Mouse (Mus musculus) MEL (cell line): ENCODE data around the gene Rbfox3. TPM values are rescaled to one million over a fixed set of nuclear protein-coding genes. Genes with fewer than 3 reads are reported as not detected.

Source experiments
- DNase-seq: peaks from one replicate; pipeline ENCODE4 v3.0.0; 2011; ENCODE audit warnings: low read depth, low spot score
- H3K27ac ChIP-seq: 2 replicates; pipeline ENCODE4 v1.5.1; 2012; ENCODE audit warnings: low read depth, mild to moderate bottlenecking, control low read depth, low read length, moderate library complexity; ENCODE audit not compliant: control insufficient read depth
- H3K27me3 ChIP-seq, 2 experiments: fragments of 150-350 bp in 1 of 2; sonication (generic) in 1 of 2; 2 replicates each; pipeline ENCODE4 v1.6.1; 2012; ENCODE audit warnings: low read length in 2 of 2, mild to moderate bottlenecking in 2 of 2, improper control_type of control experiment in 1 of 2, moderate library complexity in 1 of 2; ENCODE audit not compliant: insufficient read depth in 2 of 2, control insufficient read depth in 1 of 2
- H3K36me3 ChIP-seq, 2 experiments: 2 replicates each; pipeline ENCODE4 v1.6.1; 2012 to 2014; ENCODE audit warnings: low read length in 2 of 2, improper control_type of control experiment in 1 of 2, inconsistent platforms in 1 of 2, mild to moderate bottlenecking in 1 of 2; ENCODE audit not compliant: insufficient read depth in 2 of 2, control insufficient read depth in 1 of 2
- H3K4me1 ChIP-seq, 2 experiments: fragments of 150-350 bp in 1 of 2; sonication (generic) in 1 of 2; 2 replicates each; pipeline ENCODE4 v1.6.1; 2012; ENCODE audit warnings: low read length in 2 of 2, improper control_type of control experiment in 1 of 2, mild to moderate bottlenecking in 1 of 2; ENCODE audit not compliant: insufficient read depth in 2 of 2, control insufficient read depth in 1 of 2
- H3K4me3 ChIP-seq, 2 experiments: fragments of 150-350 bp in 1 of 2; sonication (generic) in 1 of 2; 2 replicates each; pipeline ENCODE4 v1.5.1; 2012; ENCODE audit warnings: low read depth in 2 of 2, low read length in 2 of 2, mild to moderate bottlenecking in 2 of 2, moderate library complexity in 2 of 2, control low read depth in 1 of 2, improper control_type of control experiment in 1 of 2; ENCODE audit not compliant: control insufficient read depth in 1 of 2, insufficient read depth in 1 of 2
- H3K79me2 ChIP-seq: 2 replicates; pipeline ENCODE4 v1.6.1; 2012; ENCODE audit warnings: mild to moderate bottlenecking, low read length, moderate library complexity; ENCODE audit not compliant: control insufficient read depth, poor library complexity, insufficient read depth
- H3K9ac ChIP-seq: 2 replicates; pipeline ENCODE4 v1.6.1; 2012; ENCODE audit warnings: low read depth, mild to moderate bottlenecking, control low read depth, low read length, moderate library complexity; ENCODE audit not compliant: control insufficient read depth, poor library complexity, severe bottlenecking
- H3K9me3 ChIP-seq: fragments of 150-350 bp; sonication (generic); replicated peaks from 2 replicates; pipeline ENCODE4 v1.6.1; 2012; ENCODE audit warnings: mild to moderate bottlenecking, low read length, improper control_type of control experiment, moderate library complexity; ENCODE audit not compliant: insufficient read depth
- E2F4 ChIP-seq: IDR thresholded peaks from 2 replicates; pipeline ENCODE4 v1.6.1; 2011; ENCODE audit warnings: low read depth, low read length, improper control_type of control experiment, borderline replicate concordance
- EP300 ChIP-seq, 2 experiments: IDR thresholded peaks; 2 replicates each; pipeline ENCODE4 v1.6.1; 2011; ENCODE audit warnings: improper control_type of control experiment in 2 of 2, low read length in 2 of 2, low read depth in 1 of 2, mild to moderate bottlenecking in 1 of 2
- ETS1 ChIP-seq: IDR thresholded peaks from 2 replicates; pipeline ENCODE4 v1.6.1; 2012; ENCODE audit warnings: low read depth, mild to moderate bottlenecking, inconsistent platforms, low read length, improper control_type of control experiment, moderate library complexity
- MAFK ChIP-seq: IDR thresholded peaks from 2 replicates; pipeline ENCODE4 v1.6.1; 2011; ENCODE audit warnings: low read depth, mild to moderate bottlenecking, low read length, improper control_type of control experiment, borderline replicate concordance
- MAZ ChIP-seq: IDR thresholded peaks from 2 replicates; pipeline ENCODE4 v1.6.1; 2012; ENCODE audit warnings: low read depth, mild to moderate bottlenecking, inconsistent platforms, low read length, improper control_type of control experiment
- MEF2A ChIP-seq: IDR thresholded peaks from 2 replicates; pipeline ENCODE4 v1.6.1; 2014; ENCODE audit warnings: low read depth, mild to moderate bottlenecking, inconsistent platforms, low read length, improper control_type of control experiment; ENCODE audit not compliant: poor library complexity, insufficient replicate concordance, severe bottlenecking; ENCODE audit errors: extremely low read depth
- MYC ChIP-seq: IDR thresholded peaks from 2 replicates; pipeline ENCODE4 v1.6.1; 2011; ENCODE audit warnings: low read depth, mild to moderate bottlenecking, low read length, improper control_type of control experiment, moderate library complexity
- NELFE ChIP-seq: IDR thresholded peaks from 2 replicates; pipeline ENCODE4 v1.6.1; 2011; ENCODE audit warnings: low read depth, low read length, improper control_type of control experiment
- POLR2A ChIP-seq, 2 experiments: IDR thresholded peaks; 2 replicates each; pipeline ENCODE4 v1.6.1; 2011 to 2012; ENCODE audit warnings: low read length in 2 of 2, mild to moderate bottlenecking in 2 of 2, control low read depth in 1 of 2, improper control_type of control experiment in 1 of 2, low read depth in 1 of 2, moderate library complexity in 1 of 2; ENCODE audit not compliant: control insufficient read depth in 1 of 2, insufficient read depth in 1 of 2, poor library complexity in 1 of 2
- POLR2AphosphoS2 ChIP-seq: IDR thresholded peaks from 2 replicates; pipeline ENCODE4 v1.6.1; 2011; ENCODE audit warnings: low read length, improper control_type of control experiment
- POLR2AphosphoS5 ChIP-seq: IDR thresholded peaks from 2 replicates; pipeline ENCODE4 v1.6.1; 2012; ENCODE audit warnings: low read depth, borderline replicate concordance, mild to moderate bottlenecking, inconsistent platforms, low read length, moderate library complexity, mixed read lengths
- SMC3 ChIP-seq: IDR thresholded peaks from 2 replicates; pipeline ENCODE4 v1.6.1; 2011; ENCODE audit warnings: low read depth, low read length, improper control_type of control experiment
- TAL1 ChIP-seq: IDR thresholded peaks from 2 replicates; pipeline ENCODE4 v1.6.1; 2012; ENCODE audit warnings: mild to moderate bottlenecking, inconsistent platforms, low read length, moderate library complexity, mixed read lengths
- TBP ChIP-seq: IDR thresholded peaks from 2 replicates; pipeline ENCODE4 v1.8.0; 2011; ENCODE audit warnings: low read depth, low read length, improper control_type of control experiment
- TCF12 ChIP-seq: IDR thresholded peaks from 2 replicates; pipeline ENCODE4 v1.6.1; 2014; ENCODE audit warnings: low read depth, mild to moderate bottlenecking, inconsistent platforms, low read length, improper control_type of control experiment, moderate library complexity
- UBTF ChIP-seq: IDR thresholded peaks from 2 replicates; pipeline ENCODE4 v1.6.1; 2012; ENCODE audit warnings: low read depth, mild to moderate bottlenecking, inconsistent platforms, low read length, improper control_type of control experiment, moderate library complexity, borderline replicate concordance; ENCODE audit not compliant: insufficient read depth
- ZKSCAN1 ChIP-seq: IDR thresholded peaks from 2 replicates; pipeline ENCODE4 v1.6.1; 2012; ENCODE audit warnings: low read depth, mild to moderate bottlenecking, inconsistent platforms, low read length, improper control_type of control experiment, moderate library complexity
- ZMIZ1 ChIP-seq: IDR thresholded peaks from 2 replicates; pipeline ENCODE4 v1.6.1; 2012; ENCODE audit warnings: low read depth, mild to moderate bottlenecking, inconsistent platforms, low read length, improper control_type of control experiment, moderate library complexity
- polyA plus RNA-seq, 2 experiments: library from polyadenylated mRNA; stranded (reverse) in 1 of 2; unstranded in 1 of 2; fragments of >175 nt in 1 of 2; fragments of >200 nt in 1 of 2; gene quantifications; 2 replicates each; pipeline versions ENCODE4 v1.2.1 to v1.2.4; 2012; ENCODE audit warnings: low replicate concordance in 2 of 2, low read depth in 1 of 2; ENCODE audit not compliant: insufficient read length in 2 of 2, insufficient read depth in 1 of 2, missing spikeins in 1 of 2
- total RNA-seq: library from RNA; depleted of rRNA; stranded (reverse); fragments of 300-350 nt; gene quantifications from 2 replicates; pipeline ENCODE4 v1.2.3, GENCODE M21; 2012

The Rbfox3 gene
- total and polyA plus RNA-seq, 3 experiments, result not detected

DNA sequence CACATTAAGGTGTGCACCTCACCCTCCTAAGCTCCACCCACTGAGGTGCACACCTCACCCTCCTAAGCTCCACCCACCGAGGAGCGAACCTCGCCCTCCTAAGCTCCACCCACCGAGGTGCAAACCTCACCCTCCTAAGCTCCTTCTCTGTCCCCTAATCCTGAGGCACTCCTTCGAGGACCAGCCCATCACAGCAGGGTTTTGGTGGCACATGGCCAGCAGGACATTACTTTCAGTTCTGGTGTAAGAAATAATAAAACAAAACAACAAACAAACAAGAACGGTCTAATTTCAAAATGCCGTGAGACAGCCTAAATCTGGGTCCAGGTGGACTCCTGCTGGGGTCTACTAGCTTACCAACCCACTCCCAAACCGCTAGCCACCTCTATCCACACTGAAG lies 187.0 kb downstream of the Rbfox3 start:
- Histone ChIP-seq H3K36me3 (no peaks in the 10 kb centered on the region), H3K79me2 (no peaks in the 10 kb centered on the region), H3K27ac (no peak overlapping the region), H3K9me3 (no peaks in the 10 kb centered on the region), H3K4me1 (no peaks in the 10 kb centered on the region), H3K4me3 (no peak overlapping the region), H3K9ac (no peak overlapping the region), H3K27me3 (no peaks in the 10 kb centered on the region; a peak in 1 of 4 replicates)
- no peak for DNase-seq
- no peak for TF ChIP-seq MYC
- no peak for TF ChIP-seq ZKSCAN1
- TF ChIP-seq NELFE, result no peak
- TF ChIP-seq MEF2A, result no peak
- TF ChIP-seq ZMIZ1, result no peak
- TF ChIP-seq E2F4, result no peak
- no peak for TF ChIP-seq TCF12
- TF ChIP-seq UBTF, result no peak
- TF ChIP-seq EP300 (IDR thresholded peaks at IDR 0.05; ENCODE audit: low read depth in 1 of 2, low read length in 2 of 2), result no peak
- TF ChIP-seq POLR2AphosphoS2, result no peak
- TF ChIP-seq ETS1, result no peak
- TF ChIP-seq MAFK, result no peak
- no peak for TF ChIP-seq POLR2AphosphoS5
- TF ChIP-seq MAZ, result no peak
- TF ChIP-seq TAL1, result no peak
- no peak for TF ChIP-seq POLR2A (IDR thresholded peaks at IDR 0.05; ENCODE audit: control insufficient read depth in 1 of 2, insufficient read depth in 1 of 2, low read depth in 1 of 2, low read length in 2 of 2, poor library complexity in 1 of 2)
- no peak for TF ChIP-seq TBP

DNA sequence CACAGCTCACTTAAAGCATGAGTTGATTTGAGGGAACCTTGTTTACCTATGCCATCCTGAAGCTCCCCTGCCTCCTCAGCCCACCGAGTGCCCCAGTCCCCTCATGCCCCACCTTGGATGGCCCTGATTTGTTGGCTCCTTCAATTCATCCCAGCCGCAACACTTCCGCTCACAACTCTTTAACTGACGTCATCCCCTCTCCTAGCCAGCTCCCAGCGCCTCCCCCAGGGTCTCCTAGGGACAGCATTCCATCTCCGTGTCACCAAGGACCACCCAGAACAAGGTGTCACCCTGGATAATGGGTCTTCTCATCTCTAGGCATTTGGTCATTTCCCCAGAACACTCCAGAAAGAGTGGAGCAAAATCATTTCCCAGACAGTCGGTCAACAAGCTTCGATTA lies 188.2 kb downstream of the Rbfox3 start:
- TF ChIP-seq ZKSCAN1, result no peak
- TF ChIP-seq UBTF, result no peak
- TF ChIP-seq POLR2AphosphoS5, result no peak
- no peak for TF ChIP-seq SMC3
- TF ChIP-seq ETS1, result no peak
- TF ChIP-seq POLR2AphosphoS2, result no peak
- Histone ChIP-seq H3K4me1 (no peaks in the 10 kb centered on the region), H3K9me3 (no peaks in the 10 kb centered on the region), H3K36me3 (no peaks in the 10 kb centered on the region), H3K4me3 (no peak overlapping the region), H3K9ac (no peak overlapping the region), H3K27me3 (no peaks in the 10 kb centered on the region), H3K27ac (no peak overlapping the region), H3K79me2 (no peaks in the 10 kb centered on the region)
- DNase-seq, result no peak
